Mouse (Mus musculus) brain, adult 2 months (tissue): Measurements from ENCODE around the gene Rgl1.
A peak's percentile ranks its signal among the peaks of the same experiment; 100 is the strongest.
"Not testable (repeated sequence)": the region's sequence is repeated elsewhere in the genome, so short reads cannot be mapped to it uniquely, and the experiment has no call there.

Source experiments
- DNase-seq: peaks from one replicate; pipeline ENCODE4 v3.0.0; 2011; ENCODE audit warnings: low read depth, low spot score

Gene Rgl1

GRCm38 (mm10) chr1:152785446-152785845, 19.3 kb upstream of the Rgl1 start:
- not testable (repeated sequence) for DNase-seq

GRCm38 (mm10) chr1:152784620-152785019, 18.5 kb upstream of the Rgl1 start:
- no peak for DNase-seq

GRCm38 (mm10) chr1:152779071-152779737, 13.1 kb upstream of the Rgl1 start:
- peak; percentile 74 for DNase-seq

DNA sequence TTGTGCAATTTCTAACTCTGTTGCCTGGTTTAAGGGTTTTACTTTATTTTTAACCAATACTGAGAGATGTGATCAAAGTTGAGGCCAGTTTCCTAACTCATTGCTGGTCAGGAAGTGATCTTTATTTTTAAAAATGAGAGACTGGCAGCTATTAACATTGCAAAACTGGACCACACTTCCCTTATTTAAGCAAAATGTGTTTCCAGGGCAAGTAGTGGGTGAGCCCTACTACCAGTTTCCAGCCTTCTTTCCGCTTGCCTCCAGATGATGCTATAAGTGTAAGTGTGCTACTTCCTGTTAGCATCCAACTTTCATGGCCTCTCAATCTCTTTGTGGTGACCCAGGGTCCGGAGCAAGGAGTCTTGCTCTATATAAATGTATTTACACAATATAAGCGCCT, 8.4 kb upstream of the Rgl1 start:
- not testable (repeated sequence) for DNase-seq

DNA sequence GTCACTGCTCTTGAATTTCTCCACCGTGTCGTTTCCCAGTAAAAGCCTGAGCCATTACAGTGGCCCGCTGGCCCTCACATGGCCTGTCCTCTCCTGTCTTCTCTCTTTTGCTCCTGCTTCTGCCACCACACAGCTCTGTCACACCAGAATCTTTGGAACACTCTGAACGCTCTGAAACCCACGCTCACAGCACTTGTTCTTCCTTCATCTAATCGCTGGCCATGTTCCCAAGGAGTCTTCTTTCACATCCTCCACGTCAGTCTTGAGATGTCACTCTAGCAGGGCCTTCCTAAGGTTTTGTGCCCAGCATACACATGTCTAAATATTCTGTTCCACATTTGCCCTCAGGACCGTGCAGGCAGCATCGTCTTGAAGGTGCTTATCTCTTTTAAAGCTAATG, 4.9 kb upstream of the Rgl1 start:
- DNase-seq: peak; percentile 65

DNA sequence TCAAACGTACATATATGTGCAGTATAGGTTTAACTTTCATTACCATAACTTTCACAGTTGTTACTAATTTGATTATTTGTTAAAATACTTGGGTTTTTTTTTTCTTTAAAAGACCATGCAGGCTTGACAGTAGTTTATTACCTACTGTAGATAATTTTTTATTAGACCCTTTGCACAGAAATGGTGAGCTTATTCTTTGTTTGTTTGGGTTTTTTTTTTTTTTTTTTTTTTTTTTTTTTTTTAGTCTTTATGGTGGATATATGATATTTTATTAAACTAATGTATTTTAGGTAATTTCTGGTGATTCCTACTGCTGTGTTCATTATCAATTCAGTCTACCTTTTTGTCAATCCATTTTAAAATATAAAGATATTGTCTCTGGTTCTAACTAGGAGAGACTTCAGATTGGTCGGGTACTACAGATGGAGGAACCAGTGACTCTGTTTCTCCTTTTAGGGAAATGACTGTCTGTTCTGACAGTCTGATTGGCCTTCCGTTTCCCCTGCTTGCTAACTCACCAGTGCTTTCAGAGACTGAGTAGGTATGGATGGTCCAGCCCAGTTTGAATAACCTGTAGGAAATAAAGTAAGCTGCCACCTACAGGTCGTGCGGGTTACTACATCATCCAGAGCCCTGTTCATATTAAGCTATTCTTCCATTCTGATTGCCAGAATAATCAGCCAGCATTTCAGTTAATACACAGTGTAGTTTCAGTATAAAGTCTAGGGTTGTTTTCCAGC, 1.8 kb upstream of the Rgl1 start:
- DNase-seq: peak; percentile 94

- DNase-seq: peak; percentile 28
Measured at GRCm38 (mm10) chr1:152766804-152767748, 925 bp upstream of the Rgl1 start.

DNA sequence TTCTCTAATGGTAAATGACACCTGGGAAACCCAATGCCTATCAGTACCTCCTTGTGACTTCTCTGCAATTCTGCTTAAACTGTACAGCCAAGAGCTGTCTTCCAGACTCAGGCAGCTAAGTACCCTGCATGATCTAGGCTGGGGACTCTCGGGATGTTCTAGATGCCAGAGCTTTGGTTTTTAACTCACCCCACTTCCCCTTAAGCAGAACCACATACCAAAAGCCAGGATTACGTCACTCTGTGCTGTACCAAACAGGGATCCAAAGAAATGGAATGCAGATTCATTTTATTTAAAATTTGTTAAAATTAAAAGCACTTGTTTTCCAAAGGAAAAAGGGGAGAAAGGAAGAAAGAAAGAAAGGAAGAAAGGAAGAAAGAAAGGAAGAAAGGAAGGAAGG, 4.4 kb downstream of the Rgl1 start:
- DNase-seq: no peak

GRCm38 (mm10) chr1:152750312-152750965, 15.7 kb downstream of the Rgl1 start, which contains the start of gene Apobec4:
Gene Apobec4, plus strand, starts transcription at chr1:152750551.
- DNase-seq: peak; percentile 86

- no peak for DNase-seq
Measured at GRCm38 (mm10) chr1:152749276-152749675, 16.9 kb downstream of the Rgl1 start.

DNA sequence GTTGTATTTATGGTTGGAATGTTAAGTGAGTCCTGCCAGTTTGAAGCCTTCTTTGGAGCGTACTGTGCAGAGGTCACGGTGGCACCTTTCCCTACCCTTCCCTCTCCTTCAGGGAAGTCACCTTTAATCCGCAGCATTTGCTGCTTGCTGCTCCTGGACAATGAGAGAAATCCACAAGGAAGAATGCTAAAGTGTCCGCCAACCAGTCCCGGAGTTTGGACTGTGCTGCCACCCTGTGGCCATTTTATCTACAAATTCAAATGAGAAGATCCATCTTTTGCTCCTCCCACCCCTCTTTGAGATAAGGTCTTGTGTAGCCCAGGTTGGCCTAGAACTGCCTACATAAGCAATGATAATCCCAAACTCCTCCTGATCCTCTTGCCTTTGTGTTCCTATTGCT, 19.7 kb downstream of the Rgl1 start:
- DNase-seq: peak; percentile 88

DNA sequence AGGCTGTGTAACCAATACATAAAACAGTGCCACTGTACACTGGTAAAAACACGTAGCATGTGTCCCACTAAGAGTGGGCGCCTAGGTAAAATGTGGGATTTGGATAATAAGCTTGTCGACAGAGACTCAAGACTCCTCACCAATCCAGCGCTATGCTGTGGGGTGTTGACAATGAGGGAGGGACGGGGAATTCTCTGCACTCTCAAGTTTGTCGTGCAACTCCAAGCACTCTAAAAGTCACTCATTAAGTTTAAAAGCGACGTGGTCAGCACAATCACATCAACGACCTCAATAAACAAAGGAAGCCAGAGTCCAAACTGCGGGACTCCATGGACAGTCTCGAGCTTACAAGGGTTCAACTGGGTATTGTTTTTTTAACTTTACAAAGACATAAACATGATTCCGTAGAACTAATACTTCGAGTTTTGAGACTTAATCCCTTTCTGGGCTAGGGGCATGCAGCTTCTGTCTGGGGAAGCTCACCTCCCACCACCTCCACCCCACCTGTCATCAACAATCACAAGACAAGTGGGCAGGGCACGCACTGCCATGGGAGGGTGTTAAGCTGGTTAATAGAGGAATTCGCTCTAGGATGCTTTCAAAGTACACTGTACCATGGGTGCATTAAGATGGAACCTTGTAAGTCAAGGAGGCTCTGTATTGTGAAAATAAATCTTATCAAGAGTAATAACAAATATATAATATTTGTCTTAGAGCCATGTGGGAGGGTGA, 22.9 kb downstream of the Rgl1 start:
- no peak for DNase-seq

DNA sequence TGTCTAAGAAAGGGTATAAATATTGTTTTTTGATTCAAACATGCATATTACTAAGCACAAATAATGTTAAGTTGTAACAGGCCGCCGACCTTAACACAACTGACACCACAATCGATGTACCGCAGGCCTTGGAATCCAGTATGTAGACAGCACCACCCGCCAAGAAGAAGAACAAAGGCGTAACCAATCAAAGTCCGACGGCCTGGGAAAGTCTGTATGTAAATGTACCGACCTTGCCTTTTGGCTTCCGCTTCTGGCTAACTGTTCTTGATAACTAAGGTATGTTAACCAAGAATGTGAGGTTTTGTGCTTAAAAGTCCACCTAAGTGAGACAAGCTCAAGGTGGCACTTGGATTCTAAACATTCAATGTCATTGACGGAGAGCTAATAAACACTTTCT, 26.8 kb downstream of the Rgl1 start:
- DNase-seq: no peak

- no peak for DNase-seq
Measured at GRCm38 (mm10) chr1:152738793-152739192, 27.4 kb downstream of the Rgl1 start.

DNA sequence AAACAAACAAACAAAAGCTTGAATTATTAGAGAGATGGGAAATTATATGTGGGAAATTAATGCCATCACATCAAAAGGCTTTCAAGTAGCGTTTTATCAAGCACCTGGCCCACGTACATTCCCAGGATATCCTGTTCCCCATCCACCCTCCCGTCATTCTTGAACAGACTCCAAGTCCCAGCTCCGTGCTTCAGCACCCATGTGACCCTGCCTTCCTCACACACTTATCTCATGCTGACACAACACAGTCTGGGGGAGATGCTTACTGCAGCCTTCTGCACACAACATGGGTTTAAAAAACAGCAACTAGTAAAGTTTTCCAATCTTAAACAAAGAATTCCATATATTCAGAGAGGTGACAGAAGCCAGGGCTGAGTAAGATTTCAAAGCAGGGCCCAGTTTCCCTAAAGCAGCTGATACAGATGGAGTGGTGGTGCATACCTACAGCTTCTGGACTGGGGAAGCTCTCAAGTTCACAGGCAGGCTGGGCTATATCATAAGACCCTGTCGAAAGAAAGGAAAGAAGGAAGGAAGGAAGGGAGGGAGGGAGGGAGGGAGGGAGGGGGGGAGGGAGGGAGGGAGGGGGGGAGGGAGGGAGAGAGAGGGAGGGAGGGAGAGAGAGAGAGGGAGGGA, 38.4 kb downstream of the Rgl1 start:
- no peak for DNase-seq

DNA sequence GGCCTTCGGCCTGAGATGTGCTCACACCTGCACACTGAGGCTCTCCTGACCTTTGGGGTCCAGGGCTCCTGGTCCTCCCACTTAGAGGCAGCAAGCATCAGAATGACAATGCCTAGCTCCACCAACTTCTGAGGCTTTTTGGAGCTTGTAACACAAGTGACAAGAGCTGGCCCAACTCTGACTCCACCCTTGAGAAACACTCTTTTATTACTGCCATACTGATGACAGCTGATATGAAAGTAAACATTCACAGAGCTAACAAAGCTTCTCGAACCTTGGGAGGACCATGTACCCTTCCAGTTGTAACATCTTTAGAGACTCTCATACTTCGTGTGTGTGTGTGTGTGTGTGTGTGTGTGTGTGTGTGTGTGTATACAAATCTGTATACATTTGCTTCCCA, 40.1 kb downstream of the Rgl1 start:
- DNase-seq: no peak

- DNase-seq: peak; percentile 26
Measured at GRCm38 (mm10) chr1:152724286-152724685, 41.9 kb downstream of the Rgl1 start.

DNA sequence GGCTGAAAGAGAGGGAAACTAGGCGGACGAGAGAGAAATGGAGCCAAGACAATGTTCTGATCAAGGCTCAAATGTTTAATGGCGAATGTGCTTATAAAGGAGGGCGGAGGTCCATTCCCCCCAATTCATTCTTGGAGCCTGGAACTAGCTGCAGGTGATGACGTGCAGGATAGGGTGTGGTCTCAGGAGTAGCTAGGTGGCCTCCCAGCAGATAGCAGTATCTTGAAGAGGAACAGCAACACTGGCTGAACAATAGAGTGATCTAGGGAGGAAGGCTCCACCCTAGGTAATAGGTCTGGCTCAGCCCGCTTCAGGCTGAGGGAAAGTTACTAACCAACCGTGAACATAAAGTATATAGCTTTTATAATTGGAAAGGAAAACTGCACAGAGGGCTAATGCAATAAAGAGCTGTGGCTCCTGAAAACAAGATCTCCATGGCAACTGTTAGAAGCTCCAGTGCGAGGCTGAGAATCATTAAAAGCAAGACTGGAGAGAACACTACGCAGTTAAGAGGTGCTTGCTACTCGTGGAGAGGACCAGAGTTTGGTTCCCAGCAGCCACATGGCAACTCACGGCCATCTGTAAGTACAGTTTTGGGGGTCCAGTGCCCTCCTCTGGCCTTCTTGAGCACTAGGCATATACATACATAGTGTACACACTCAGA, 44.5 kb downstream of the Rgl1 start:
- DNase-seq: peak; percentile 14

- no peak for DNase-seq
Measured at GRCm38 (mm10) chr1:152720969-152721368, 45.2 kb downstream of the Rgl1 start.

- DNase-seq: no peak
Measured at GRCm38 (mm10) chr1:152718200-152718599, 48.0 kb downstream of the Rgl1 start.
